Mouse (Mus musculus): ENCODE results near the gene Ccnt2.

GRCm38 (mm10) chr1:127834202-127834601 is 60.2 kb downstream of the Ccnt2 start:
- TF ChIP-seq CTCF (IDR thresholded peaks at IDR 0.05; ENCODE audit: low read depth), result no peak
- no peak for TF ChIP-seq EP300 (optimal IDR thresholded peaks at IDR 0.05)
